Mouse (Mus musculus): ENCODE measurements at regions not wholly inside any gene's neighbourhood (a gene's known extent, or its start where the extent isn't known, plus 50 kb on each side); places are given as distances from the start of the nearest gene placed in this dataset.
A peak's percentile ranks its signal among the peaks of the same experiment; 100 is the strongest.

DNA sequence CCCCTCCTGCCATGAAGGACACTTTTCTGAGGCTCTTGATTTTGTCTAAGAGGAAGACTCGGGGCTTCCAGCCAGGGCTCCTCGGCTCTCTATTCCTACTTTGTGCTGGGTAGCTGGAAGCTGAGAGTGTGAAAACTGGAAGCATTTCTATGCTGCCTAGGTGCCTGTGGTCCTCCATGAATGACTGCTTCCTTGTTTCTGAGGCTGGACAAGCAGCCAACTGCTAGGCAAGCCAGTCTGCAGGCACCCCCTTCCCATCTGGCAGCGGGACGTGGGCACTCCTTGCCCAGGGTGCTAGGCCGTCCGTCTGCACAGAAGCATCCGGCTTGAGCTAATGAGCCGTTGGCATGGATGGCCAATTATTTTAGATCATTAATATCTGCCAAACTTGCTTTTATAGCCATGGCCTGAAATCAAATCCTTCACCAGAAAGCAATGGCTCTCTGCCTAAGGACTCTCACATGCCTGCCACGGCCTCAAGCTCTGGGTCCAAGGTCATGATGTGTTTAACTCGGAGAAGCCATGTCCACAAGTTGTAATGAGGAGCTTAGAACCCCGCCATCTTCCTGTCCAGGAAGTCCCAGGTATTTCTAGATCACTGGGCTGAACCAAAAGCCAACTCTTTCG is 534.5 kb upstream of the Adam5 start:
- Histone ChIP-seq H3K4me2 (ENCODE audit: low read depth, low read length) (no peak overlapping the region), H3K9ac (ENCODE audit: low read depth, low read length) (no peak overlapping the region), H3K36me3 (ENCODE audit: control insufficient read depth, insufficient read depth, low read length) (no peaks in the 10 kb centered on the region), H3K9me3 (ENCODE audit: control insufficient read depth, low read length) (no peaks in the 10 kb centered on the region), H3K27me3 (replicated peaks; ENCODE audit: control insufficient read depth, insufficient read depth, low read length) (no peaks in the 10 kb centered on the region), H3K4me3 (ENCODE audit: low read length) (no peak overlapping the region), H3K27ac (ENCODE audit: low read length) (no peak overlapping the region), H3K4me1 (ENCODE audit: control insufficient read depth, insufficient read depth, low read length) (no peaks in the 10 kb centered on the region)
- ATAC-seq = no peak
- 85% methylated on average over 12 of the region's 12 CpGs for WGBS

- Histone ChIP-seq H3K9me3 (ENCODE audit: control insufficient read depth, low read length) (no peaks in the 10 kb centered on the region), H3K27me3 (replicated peaks; ENCODE audit: control insufficient read depth, insufficient read depth, low read length) (no peaks in the 10 kb centered on the region), H3K4me1 (ENCODE audit: control insufficient read depth, insufficient read depth, low read length) (no peaks in the 10 kb centered on the region), H3K27ac (ENCODE audit: low read length) (no peak overlapping the region), H3K4me3 (ENCODE audit: low read length) (peak overlapping the region; percentile 5), H3K4me2 (ENCODE audit: low read depth, low read length) (peak overlapping the region; percentile 20), H3K36me3 (ENCODE audit: control insufficient read depth, insufficient read depth, low read length) (no peaks in the 10 kb centered on the region), H3K9ac (ENCODE audit: low read depth, low read length) (peak overlapping the region; percentile 7; the same call in 1 of the 2 replicates)
- ATAC-seq = peak; percentile 26; the same call in 1 of the 2 replicates
- 14% methylated on average over 27 of the region's 27 CpGs for WGBS
These were observed 529.9 kb upstream of the Adam5 start for GRCm38 (mm10) chr8:25353822-25354770.

DNA sequence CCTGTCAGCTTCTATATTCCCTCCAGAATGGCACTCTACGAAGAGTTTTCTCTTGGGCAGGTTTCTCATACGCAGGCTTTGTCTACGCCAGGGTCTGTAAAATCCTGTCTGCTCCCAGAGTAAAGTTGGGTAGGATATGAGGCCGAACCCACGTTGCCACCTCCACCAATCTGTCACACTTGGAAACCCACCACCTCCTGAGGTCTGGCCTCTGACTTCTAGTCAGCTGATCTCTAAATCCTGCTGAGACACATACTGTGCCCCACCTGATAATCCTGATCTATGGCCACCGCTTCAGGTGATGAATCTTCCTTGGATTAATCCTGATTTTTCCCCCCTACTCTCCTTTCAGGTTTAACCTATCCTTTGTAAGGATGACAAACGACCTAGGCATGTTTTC is 529.2 kb upstream of the Adam5 start:
- WGBS = 52% methylated on average over 7 of the region's 7 CpGs
- Histone ChIP-seq H3K4me3 (ENCODE audit: low read length) (no peak overlapping the region), H3K9ac (ENCODE audit: low read depth, low read length) (no peak overlapping the region), H3K36me3 (ENCODE audit: control insufficient read depth, insufficient read depth, low read length) (no peaks in the 10 kb centered on the region), H3K27me3 (replicated peaks; ENCODE audit: control insufficient read depth, insufficient read depth, low read length) (no peaks in the 10 kb centered on the region), H3K4me2 (ENCODE audit: low read depth, low read length) (no peak overlapping the region), H3K27ac (ENCODE audit: low read length) (no peak overlapping the region), H3K4me1 (ENCODE audit: control insufficient read depth, insufficient read depth, low read length) (no peaks in the 10 kb centered on the region), H3K9me3 (ENCODE audit: control insufficient read depth, low read length) (no peaks in the 10 kb centered on the region)
- no peak for ATAC-seq

GRCm38 (mm10) chr8:25348003-25348683 is 524.0 kb upstream of the Adam5 start:
- Histone ChIP-seq H3K27ac (ENCODE audit: low read length) (no peak overlapping the region), H3K27me3 (replicated peaks; ENCODE audit: control insufficient read depth, insufficient read depth, low read length) (no peaks in the 10 kb centered on the region), H3K4me1 (ENCODE audit: control insufficient read depth, insufficient read depth, low read length) (no peaks in the 10 kb centered on the region), H3K9me3 (ENCODE audit: control insufficient read depth, low read length) (no peaks in the 10 kb centered on the region), H3K4me3 (ENCODE audit: low read length) (no peak overlapping the region), H3K9ac (ENCODE audit: low read depth, low read length) (no peak overlapping the region), H3K4me2 (ENCODE audit: low read depth, low read length) (no peak overlapping the region), H3K36me3 (ENCODE audit: control insufficient read depth, insufficient read depth, low read length) (no peaks in the 10 kb centered on the region)
- ATAC-seq = no peak
- 83% methylated on average over 10 of the region's 10 CpGs for WGBS

- Histone ChIP-seq H3K27ac (ENCODE audit: low read length) (0 out of 2 replicates have a peak overlapping the region, but pooled peaks have one; percentile 8), H3K9me3 (ENCODE audit: control insufficient read depth, low read length) (no peaks in the 10 kb centered on the region), H3K9ac (ENCODE audit: low read depth, low read length) (no peak overlapping the region), H3K4me1 (ENCODE audit: control insufficient read depth, insufficient read depth, low read length) (0 out of 2 replicates have a peak, but pooled peaks cover 4% of the 10 kb centered on the region), H3K36me3 (ENCODE audit: control insufficient read depth, insufficient read depth, low read length) (no peaks in the 10 kb centered on the region), H3K4me3 (ENCODE audit: low read length) (no peak overlapping the region), H3K27me3 (replicated peaks; ENCODE audit: control insufficient read depth, insufficient read depth, low read length) (no peaks in the 10 kb centered on the region), H3K4me2 (ENCODE audit: low read depth, low read length) (no peak overlapping the region)
- peak; percentile 77 for ATAC-seq
- 51% methylated on average over 10 of the region's 10 CpGs for WGBS
These were observed 519.0 kb upstream of the Adam5 start for GRCm38 (mm10) chr8:25343160-25343602.

DNA sequence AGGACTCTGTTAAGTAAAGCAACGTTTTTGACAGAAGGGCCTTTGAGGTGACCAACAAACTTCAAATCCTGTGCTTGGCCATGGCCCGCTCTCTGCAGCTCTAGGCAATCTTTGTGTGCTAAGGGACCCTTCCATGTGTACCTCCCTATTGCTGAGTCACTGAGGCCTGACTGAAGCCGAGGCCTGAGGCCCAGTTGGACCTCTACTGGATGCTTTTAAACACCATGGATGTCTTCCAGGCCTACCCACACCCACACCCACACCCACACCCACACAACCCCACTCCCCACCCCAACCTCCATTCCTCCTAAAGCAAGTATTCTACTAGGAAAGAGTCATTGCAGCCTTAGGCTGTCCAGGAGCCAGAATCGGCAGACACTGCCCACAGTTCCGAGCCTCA is 518.3 kb upstream of the Adam5 start:
- Histone ChIP-seq H3K4me2 (ENCODE audit: low read depth, low read length) (no peak overlapping the region), H3K4me3 (ENCODE audit: low read length) (no peak overlapping the region), H3K9me3 (ENCODE audit: control insufficient read depth, low read length) (no peaks in the 10 kb centered on the region), H3K9ac (ENCODE audit: low read depth, low read length) (no peak overlapping the region), H3K36me3 (ENCODE audit: control insufficient read depth, insufficient read depth, low read length) (no peaks in the 10 kb centered on the region), H3K27ac (ENCODE audit: low read length) (0 out of 2 replicates have a peak overlapping the region, but pooled peaks have one; percentile 8), H3K4me1 (ENCODE audit: control insufficient read depth, insufficient read depth, low read length) (0 out of 2 replicates have a peak, but pooled peaks cover 4% of the 10 kb centered on the region), H3K27me3 (replicated peaks; ENCODE audit: control insufficient read depth, insufficient read depth, low read length) (no peaks in the 10 kb centered on the region)
- 81% methylated on average over 5 of the region's 5 CpGs for WGBS
- no peak for ATAC-seq

DNA sequence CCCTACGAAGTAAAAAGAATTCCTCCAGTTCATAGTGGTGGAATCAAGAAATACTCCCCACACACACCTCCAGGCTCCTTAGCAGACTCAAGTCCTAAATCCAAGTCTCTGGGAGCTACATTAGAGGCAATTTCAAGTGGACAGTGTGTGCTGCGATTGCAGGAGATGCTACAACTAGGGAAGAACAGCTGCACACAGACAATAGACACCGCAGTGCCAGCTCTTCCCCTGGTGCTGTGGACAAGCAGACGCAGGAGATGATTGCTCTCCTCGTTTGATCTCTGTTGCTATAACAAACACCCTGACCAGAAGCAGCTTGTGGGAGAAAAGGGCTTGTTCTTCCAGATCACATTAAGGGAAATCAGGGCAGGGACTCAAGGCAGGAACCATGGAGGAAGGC is 517.1 kb upstream of the Adam5 start:
- H3K4me2 ChIP-seq (ENCODE audit: low read depth, low read length) = no peak overlapping the region
- H3K27ac ChIP-seq (ENCODE audit: low read length) = no peak overlapping the region
- WGBS = 59% methylated on average over 5 of the region's 5 CpGs
- H3K27me3 ChIP-seq (replicated peaks; ENCODE audit: control insufficient read depth, insufficient read depth, low read length) = no peaks in the 10 kb centered on the region
- H3K4me3 ChIP-seq (ENCODE audit: low read length) = no peak overlapping the region
- H3K9ac ChIP-seq (ENCODE audit: low read depth, low read length) = no peak overlapping the region
- 0 out of 2 replicates have a peak, but pooled peaks cover 4% of the 10 kb centered on the region for H3K4me1 ChIP-seq (ENCODE audit: control insufficient read depth, insufficient read depth, low read length)
- no peaks in the 10 kb centered on the region for H3K9me3 ChIP-seq (ENCODE audit: control insufficient read depth, low read length)
- no peak for ATAC-seq
- no peaks in the 10 kb centered on the region for H3K36me3 ChIP-seq (ENCODE audit: control insufficient read depth, insufficient read depth, low read length)

GRCm38 (mm10) chr8:25340729-25341128 is 516.6 kb upstream of the Adam5 start:
- Histone ChIP-seq H3K9me3 (ENCODE audit: control insufficient read depth, low read length) (no peaks in the 10 kb centered on the region), H3K4me2 (ENCODE audit: low read depth, low read length) (no peak overlapping the region), H3K27me3 (replicated peaks; ENCODE audit: control insufficient read depth, insufficient read depth, low read length) (no peaks in the 10 kb centered on the region), H3K4me1 (ENCODE audit: control insufficient read depth, insufficient read depth, low read length) (0 out of 2 replicates have a peak, but pooled peaks cover 4% of the 10 kb centered on the region), H3K9ac (ENCODE audit: low read depth, low read length) (no peak overlapping the region), H3K4me3 (ENCODE audit: low read length) (no peak overlapping the region), H3K36me3 (ENCODE audit: control insufficient read depth, insufficient read depth, low read length) (no peaks in the 10 kb centered on the region), H3K27ac (ENCODE audit: low read length) (no peak overlapping the region)
- WGBS = 77% methylated on average over 2 of the region's 2 CpGs
- ATAC-seq = no peak

- no peak overlapping the region for H3K4me2 ChIP-seq (ENCODE audit: low read depth, low read length)
- 55% methylated on average over 8 of the region's 8 CpGs for WGBS
- no peak for ATAC-seq
- no peak overlapping the region for H3K27ac ChIP-seq (ENCODE audit: low read length)
- H3K9ac ChIP-seq (ENCODE audit: low read depth, low read length) = no peak overlapping the region
- H3K4me1 ChIP-seq (ENCODE audit: control insufficient read depth, insufficient read depth, low read length) = peaks cover 2% of the 10 kb centered on the region
- no peaks in the 10 kb centered on the region for H3K27me3 ChIP-seq (replicated peaks; ENCODE audit: control insufficient read depth, insufficient read depth, low read length)
- H3K9me3 ChIP-seq (ENCODE audit: control insufficient read depth, low read length) = no peaks in the 10 kb centered on the region
- H3K36me3 ChIP-seq (ENCODE audit: control insufficient read depth, insufficient read depth, low read length) = no peaks in the 10 kb centered on the region
- no peak overlapping the region for H3K4me3 ChIP-seq (ENCODE audit: low read length)
These were observed 508.0 kb upstream of the Adam5 start for GRCm38 (mm10) chr8:25332120-25332607.

Data from intestine, embryonic 16.5 days (tissue).